Mouse (Mus musculus): ENCODE measurements at regions not wholly inside any gene's neighbourhood (a gene's known extent, or its start where the extent isn't known, plus 50 kb on each side); places are given as distances from the start of the nearest gene placed in this dataset.

GRCm38 (mm10) chr7:136676987-136677545 is 217.3 kb upstream of the Mgmt start:
- no peaks in the 10 kb centered on the region for H3K4me1 ChIP-seq (ENCODE audit: control insufficient read depth, insufficient read depth, low read length)
- no peak overlapping the region for H3K27ac ChIP-seq (ENCODE audit: insufficient read depth, low read length)
- H3K4me3 ChIP-seq (ENCODE audit: insufficient read depth, low read length) = no peak overlapping the region
- TF ChIP-seq CTCF (IDR thresholded peaks at IDR 0.05; ENCODE audit: borderline replicate concordance, insufficient read depth, low read length) (no peak), POLR2A (IDR thresholded peaks at IDR 0.05; ENCODE audit: low read depth, low read length) (no peak)

- TF ChIP-seq CTCF (IDR thresholded peaks at IDR 0.05; ENCODE audit: borderline replicate concordance, insufficient read depth, low read length) (no peak), POLR2A (IDR thresholded peaks at IDR 0.05; ENCODE audit: low read depth, low read length) (no peak)
- H3K4me3 ChIP-seq (ENCODE audit: insufficient read depth, low read length) = no peak overlapping the region
- H3K27ac ChIP-seq (ENCODE audit: insufficient read depth, low read length) = no peak overlapping the region
- H3K4me1 ChIP-seq (ENCODE audit: control insufficient read depth, insufficient read depth, low read length) = no peaks in the 10 kb centered on the region
Measured at GRCm38 (mm10) chr7:136689579-136689978, 204.8 kb upstream of the Mgmt start.

GRCm38 (mm10) chr7:136706246-136706645 is 188.2 kb upstream of the Mgmt start:
- H3K27ac ChIP-seq (ENCODE audit: insufficient read depth, low read length) = no peak overlapping the region
- no peak for TF ChIP-seq CTCF (IDR thresholded peaks at IDR 0.05; ENCODE audit: borderline replicate concordance, insufficient read depth, low read length)
- peaks cover 11% of the 10 kb centered on the region for H3K4me1 ChIP-seq (ENCODE audit: control insufficient read depth, insufficient read depth, low read length)
- no peak overlapping the region for H3K4me3 ChIP-seq (ENCODE audit: insufficient read depth, low read length)

DNA sequence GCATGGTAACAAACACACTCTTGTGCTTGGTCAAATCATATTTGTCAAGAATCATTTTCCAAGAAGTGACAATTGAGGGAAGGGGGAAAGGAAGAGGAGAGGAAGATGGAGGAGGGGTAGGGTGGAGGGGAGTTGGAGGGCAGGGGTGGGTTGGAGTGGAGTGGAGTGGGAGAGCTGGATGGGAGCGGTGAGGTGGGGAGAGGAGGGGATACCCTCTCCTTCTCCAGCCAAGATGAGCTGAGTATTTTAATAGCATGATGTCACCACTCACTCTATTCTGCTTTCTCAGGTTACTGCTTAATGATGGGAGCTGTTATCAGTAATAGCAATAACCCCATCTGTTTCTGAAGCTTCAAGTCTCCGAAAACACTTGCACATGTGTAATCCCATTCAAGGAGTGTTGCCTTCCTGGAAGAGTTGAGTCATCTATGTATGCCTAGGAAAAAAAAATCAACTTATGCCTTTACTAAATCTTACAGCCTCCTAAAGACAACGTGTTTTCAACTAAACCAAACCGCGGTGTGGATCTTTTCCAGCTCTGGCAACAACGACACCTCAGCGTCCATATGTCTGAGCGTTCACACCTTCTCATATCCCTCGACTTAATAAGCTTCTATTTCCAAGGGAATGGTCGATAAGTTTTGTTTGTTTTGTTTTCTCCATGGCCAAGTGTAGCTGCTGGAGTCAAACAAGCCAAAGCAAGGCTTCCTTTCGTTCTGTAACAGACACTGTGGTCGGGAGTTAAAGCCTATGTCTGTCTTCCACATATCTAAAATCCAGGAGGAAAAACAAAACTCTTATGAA is 187.0 kb upstream of the Mgmt start:
- peak overlapping the region; percentile 61; the same call in 1 of the 2 replicates for H3K27ac ChIP-seq (ENCODE audit: insufficient read depth, low read length)
- no peak overlapping the region for H3K4me3 ChIP-seq (ENCODE audit: insufficient read depth, low read length)
- peaks cover 11% of the 10 kb centered on the region for H3K4me1 ChIP-seq (ENCODE audit: control insufficient read depth, insufficient read depth, low read length)
- TF ChIP-seq POLR2A (IDR thresholded peaks at IDR 0.05; ENCODE audit: low read depth, low read length) (no peak), CTCF (IDR thresholded peaks at IDR 0.05; ENCODE audit: borderline replicate concordance, insufficient read depth, low read length) (no peak)

DNA sequence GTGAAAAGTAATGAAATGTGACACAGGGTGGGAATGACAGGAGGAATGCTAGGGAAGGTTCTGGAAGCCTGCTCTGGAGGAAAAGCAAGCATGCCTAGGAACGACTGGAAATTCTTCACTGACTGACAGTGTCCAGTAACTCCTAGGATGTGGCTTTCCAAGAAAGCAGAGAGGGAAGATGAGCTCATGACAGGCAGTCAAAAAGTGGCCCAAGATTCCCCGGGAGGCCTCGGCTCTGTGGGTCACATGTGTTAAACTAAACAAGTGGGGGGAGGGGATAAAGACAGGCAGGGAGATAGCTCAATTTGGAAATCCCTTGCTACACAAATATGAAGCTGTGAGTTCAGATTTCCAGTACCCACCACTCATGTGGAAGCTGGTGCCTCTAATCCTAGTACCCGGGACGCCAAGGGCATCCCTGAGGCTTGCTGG is 186.4 kb upstream of the Mgmt start:
- no peak for TF ChIP-seq POLR2A (IDR thresholded peaks at IDR 0.05; ENCODE audit: low read depth, low read length)
- TF ChIP-seq CTCF (IDR thresholded peaks at IDR 0.05; ENCODE audit: borderline replicate concordance, insufficient read depth, low read length) = no peak
- H3K27ac ChIP-seq (ENCODE audit: insufficient read depth, low read length) = peak overlapping the region; percentile 61; the same call in 1 of the 2 replicates
- no peak overlapping the region for H3K4me3 ChIP-seq (ENCODE audit: insufficient read depth, low read length)
- peaks cover 11% of the 10 kb centered on the region for H3K4me1 ChIP-seq (ENCODE audit: control insufficient read depth, insufficient read depth, low read length)

- no peak overlapping the region for H3K27ac ChIP-seq (ENCODE audit: insufficient read depth, low read length)
- peaks cover 11% of the 10 kb centered on the region for H3K4me1 ChIP-seq (ENCODE audit: control insufficient read depth, insufficient read depth, low read length)
- H3K4me3 ChIP-seq (ENCODE audit: insufficient read depth, low read length) = no peak overlapping the region
- TF ChIP-seq CTCF (IDR thresholded peaks at IDR 0.05; ENCODE audit: borderline replicate concordance, insufficient read depth, low read length) (no peak), POLR2A (IDR thresholded peaks at IDR 0.05; ENCODE audit: low read depth, low read length) (no peak)
Measured at GRCm38 (mm10) chr7:136710653-136711052, 183.8 kb upstream of the Mgmt start.

DNA sequence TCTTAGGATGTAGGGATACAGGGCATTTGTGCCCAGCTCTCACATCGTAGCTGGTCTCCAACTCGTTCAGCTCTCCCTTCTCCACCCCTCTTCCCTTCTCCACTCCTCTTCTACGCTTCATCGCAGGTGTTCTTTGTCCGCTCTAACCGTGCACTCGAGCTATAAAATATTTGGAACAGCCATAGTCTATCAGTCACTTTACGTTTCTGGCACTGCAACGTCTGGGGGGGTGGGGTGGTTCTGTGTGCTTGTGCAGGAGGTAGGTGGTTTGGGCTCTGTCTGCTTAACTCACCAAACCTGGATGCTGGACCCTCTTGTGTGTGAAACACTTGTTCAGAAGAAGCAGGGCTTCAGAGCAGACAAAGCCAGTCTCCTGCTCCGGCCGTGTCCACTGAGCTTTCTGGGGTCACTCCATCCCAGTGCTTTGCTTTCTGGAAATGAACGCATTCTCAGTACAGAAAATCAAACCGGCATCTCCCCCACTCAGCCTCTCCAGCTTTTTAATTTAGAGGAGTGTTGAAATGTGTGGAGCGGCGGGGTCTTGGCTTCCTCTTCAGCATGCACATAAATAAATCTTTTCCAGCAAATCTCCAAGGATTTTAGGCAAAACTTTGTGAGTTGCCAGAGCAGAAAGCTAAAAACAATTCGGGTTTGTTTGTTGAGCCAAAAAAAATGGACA is 181.3 kb upstream of the Mgmt start:
- TF ChIP-seq CTCF (IDR thresholded peaks at IDR 0.05; ENCODE audit: borderline replicate concordance, insufficient read depth, low read length) (no peak), POLR2A (IDR thresholded peaks at IDR 0.05; ENCODE audit: low read depth, low read length) (no peak)
- Histone ChIP-seq H3K4me3 (ENCODE audit: insufficient read depth, low read length) (no peak overlapping the region), H3K4me1 (ENCODE audit: control insufficient read depth, insufficient read depth, low read length) (peaks cover 3% of the 10 kb centered on the region; the same call in 1 of the 2 replicates), H3K27ac (ENCODE audit: insufficient read depth, low read length) (no peak overlapping the region; the same call in 1 of the 2 replicates)

DNA sequence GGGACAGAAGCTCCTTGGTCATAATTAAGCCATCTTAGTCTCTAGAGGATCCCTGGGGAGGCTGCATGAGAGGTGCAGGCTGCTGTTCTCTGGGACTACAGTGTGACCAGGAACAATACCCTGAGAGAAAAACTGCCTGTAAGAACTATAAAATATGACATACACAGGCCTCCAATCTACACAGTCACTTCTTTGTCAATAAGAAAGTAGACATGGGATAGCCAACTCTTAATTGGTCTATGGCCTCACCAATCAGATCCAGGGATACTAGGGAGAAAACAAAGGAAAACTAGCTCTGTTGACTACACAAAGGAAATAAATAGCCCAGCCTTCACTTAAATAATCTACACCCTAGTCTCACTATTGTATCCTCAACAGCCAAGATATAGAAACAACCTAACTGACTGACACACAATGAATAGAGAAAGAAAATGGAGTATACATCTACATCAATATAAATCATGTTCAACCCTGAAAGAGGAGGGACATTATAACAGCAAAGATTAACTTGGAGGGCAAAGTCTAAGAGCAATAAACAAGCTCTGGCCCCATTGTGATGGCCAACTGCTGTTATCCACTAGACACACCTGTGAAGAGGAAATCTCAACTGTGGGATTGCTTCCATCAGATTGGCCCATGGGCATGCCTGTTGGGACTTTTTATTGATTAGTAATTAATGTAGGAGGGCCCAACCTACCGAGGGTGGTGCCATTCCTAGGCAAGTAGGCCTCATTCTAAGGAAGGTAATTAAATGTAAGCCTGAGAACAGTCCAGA is 166.6 kb upstream of the Mgmt start:
- Histone ChIP-seq H3K4me3 (ENCODE audit: insufficient read depth, low read length) (no peak overlapping the region), H3K27ac (ENCODE audit: insufficient read depth, low read length) (no peak overlapping the region), H3K4me1 (ENCODE audit: control insufficient read depth, insufficient read depth, low read length) (no peaks in the 10 kb centered on the region)
- TF ChIP-seq CTCF (IDR thresholded peaks at IDR 0.05; ENCODE audit: borderline replicate concordance, insufficient read depth, low read length) (no peak), POLR2A (IDR thresholded peaks at IDR 0.05; ENCODE audit: low read depth, low read length) (no peak)

DNA sequence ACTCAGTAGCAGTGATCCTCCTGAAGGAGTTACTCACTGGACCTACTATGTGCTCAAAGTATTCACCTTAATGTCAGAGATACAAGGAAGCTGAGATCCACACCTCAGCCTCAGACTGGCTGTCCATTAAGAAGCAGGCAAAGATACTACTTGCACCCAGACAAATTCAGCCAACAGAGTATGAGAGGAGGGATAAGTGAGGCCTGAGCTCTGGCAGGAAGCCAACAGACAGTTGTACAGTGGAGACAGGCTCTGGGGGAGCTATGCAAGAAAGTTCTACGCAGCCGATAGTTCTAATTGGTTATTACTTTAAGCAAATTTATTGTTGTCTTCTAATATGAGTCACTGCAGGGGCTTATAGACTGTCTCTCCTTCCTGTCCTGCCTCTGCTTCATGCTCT is 152.2 kb upstream of the Mgmt start:
- no peak overlapping the region for H3K27ac ChIP-seq (ENCODE audit: insufficient read depth, low read length)
- H3K4me3 ChIP-seq (ENCODE audit: insufficient read depth, low read length) = no peak overlapping the region
- TF ChIP-seq CTCF (IDR thresholded peaks at IDR 0.05; ENCODE audit: borderline replicate concordance, insufficient read depth, low read length) = no peak
- TF ChIP-seq POLR2A (IDR thresholded peaks at IDR 0.05; ENCODE audit: low read depth, low read length) = no peak
- H3K4me1 ChIP-seq (ENCODE audit: control insufficient read depth, insufficient read depth, low read length) = no peaks in the 10 kb centered on the region

Data from embryonic fibroblast, embryonic 13.5 days (primary cell).